13 mouse cellular contexts compared by ENCODE assay signal in genomic region chr6:117218442-117219299, GRCm38 (mm10). TPM values are rescaled to one million over a fixed set of nuclear protein-coding genes. Genes with fewer than 3 reads are reported as not detected.
DNase-seq lines count a peak whose midpoint lies in the region; ATAC-seq lines count a peak whose summit lies in the region.
"Had no signal": no experiment of that assay in that cellular context is flagged by ENCODE, and none has a peak within 500 bp of the region (broad histone marks: within the 10 kb centered on the region; RNA-seq: fewer than 3 reads in every experiment).

No protein-coding gene starts in this region.

- peak; percentile 66 for ATAC-seq in midbrain, embryonic 15.5 days (replicated peaks)
- ATAC-seq in midbrain, embryonic 13.5 days = no peak
- ATAC-seq in forebrain, embryonic 15.5 days (replicated peaks) = peak; percentile 69
- ATAC-seq in monocyte, adult 5-6 weeks (replicated peaks; ENCODE audit: insufficient number of reproducible peaks, low FRiP score, low TSS enrichment, poor library complexity, severe bottlenecking) = no peak

- WGBS in midbrain, embryonic 15.5 days = 85% methylated on average over 9 of the region's 9 CpGs
- WGBS in midbrain, embryonic 13.5 days = 85% methylated on average over 9 of the region's 9 CpGs
- 81% methylated on average over 9 of the region's 9 CpGs for WGBS in forebrain, embryonic 15.5 days

- no peaks in the 10 kb centered on the region for H3K9me3 ChIP-seq in midbrain, embryonic 15.5 days
- H3K9me3 ChIP-seq in midbrain, embryonic 13.5 days = no peaks in the 10 kb centered on the region
- no peaks in the 10 kb centered on the region for H3K9me3 ChIP-seq in forebrain, embryonic 15.5 days
- H3K9me3 ChIP-seq: heart, embryonic 15.5 days; limb, embryonic 13.5 days had no signal

- DNase-seq in cerebellum, adult 9-11 months = peak; percentile 61
- DNase-seq in right cerebral cortex, postnatal 14 days = peak; percentile 18
- DNase-seq in adrenal gland, postnatal 36 days = no peak
- DNase-seq: kidney, adult 2 months; lung, postnatal 36 days; thymus, postnatal 4 days had no signal

- H3K36me3 ChIP-seq in midbrain, embryonic 15.5 days (replicated peaks) = no peaks in the 10 kb centered on the region
- H3K36me3 ChIP-seq in midbrain, embryonic 13.5 days = no peaks in the 10 kb centered on the region
- H3K36me3 ChIP-seq in forebrain, embryonic 15.5 days = no peaks in the 10 kb centered on the region
- H3K36me3 ChIP-seq: G1E; heart, embryonic 15.5 days; limb, embryonic 13.5 days had no signal

- no peak overlapping the region for H3K4me2 ChIP-seq in midbrain, embryonic 15.5 days
- H3K4me2 ChIP-seq in midbrain, embryonic 13.5 days (replicated peaks) = no peak overlapping the region
- H3K4me2 ChIP-seq in forebrain, embryonic 15.5 days (replicated peaks) = no peak overlapping the region
- H3K4me2 ChIP-seq: heart, embryonic 15.5 days; limb, embryonic 13.5 days had no signal

- no peaks in the 10 kb centered on the region for H3K27me3 ChIP-seq in midbrain, embryonic 15.5 days (replicated peaks)
- H3K27me3 ChIP-seq in midbrain, embryonic 13.5 days = no peaks in the 10 kb centered on the region
- H3K27me3 ChIP-seq in forebrain, embryonic 15.5 days = no peaks in the 10 kb centered on the region
- H3K27me3 ChIP-seq: heart, embryonic 15.5 days; limb, embryonic 13.5 days had no signal

- H3K27ac ChIP-seq in midbrain, embryonic 15.5 days = 0 out of 2 replicates have a peak overlapping the region, but pooled peaks have one; percentile 25
- no peak overlapping the region for H3K27ac ChIP-seq in midbrain, embryonic 13.5 days
- H3K27ac ChIP-seq in forebrain, embryonic 15.5 days (replicated peaks) = peak overlapping the region; percentile 37
- H3K27ac ChIP-seq: heart, embryonic 15.5 days; limb, embryonic 13.5 days had no signal

- no peak overlapping the region for H3K9ac ChIP-seq in midbrain, embryonic 15.5 days
- H3K9ac ChIP-seq in midbrain, embryonic 13.5 days (replicated peaks) = no peak overlapping the region
- no peak overlapping the region for H3K9ac ChIP-seq in forebrain, embryonic 15.5 days (replicated peaks)
- H3K9ac ChIP-seq: heart, embryonic 15.5 days; limb, embryonic 13.5 days had no signal

- H3K4me1 ChIP-seq in midbrain, embryonic 15.5 days = no peaks in the 10 kb centered on the region
- H3K4me1 ChIP-seq in midbrain, embryonic 13.5 days (replicated peaks) = no peaks in the 10 kb centered on the region
- H3K4me1 ChIP-seq in forebrain, embryonic 15.5 days = no peaks in the 10 kb centered on the region

- H3K4me3 ChIP-seq in midbrain, embryonic 15.5 days = no peak overlapping the region
- no peak overlapping the region for H3K4me3 ChIP-seq in midbrain, embryonic 13.5 days (replicated peaks)
- no peak overlapping the region for H3K4me3 ChIP-seq in forebrain, embryonic 15.5 days
- H3K4me3 ChIP-seq: heart, embryonic 15.5 days; limb, embryonic 13.5 days had no signal

RNA-seq across cellular contexts. Expression of gene Cxcl12, which starts 50.3 kb away (rescaled TPM):
- 63.8 and 78.5 TPM in 2 replicates for polyA plus RNA-seq in midbrain, embryonic 15.5 days (2015; fragmentation: Nextera tagmentation; extraction: Ambion mirVana)
- polyA plus RNA-seq in midbrain, embryonic 13.5 days (2015; fragmentation: Nextera tagmentation; extraction: Ambion mirVana) = 50.3 and 61.2 TPM in 2 replicates
- 58.6 and 62.7 TPM in 2 replicates for polyA plus RNA-seq in forebrain, embryonic 15.5 days (2015; fragmentation: Nextera tagmentation; extraction: Ambion mirVana)
- 10 to 100 TPM; 44.6 to 48.6 TPM for total RNA-seq in adrenal gland, postnatal 36 days (2021)
- total RNA-seq in monocyte, adult 5-6 weeks (2017) = not detected in 3 replicates
- polyA plus RNA-seq: G1E had no signal

Comparison
In these comparisons a context has a peak if more than half of its experiments do, and no peak if none do; other contexts are left out.
1. ATAC-seq: peak in midbrain, embryonic 15.5 days (single experiment) and forebrain, embryonic 15.5 days (single experiment); none in midbrain, embryonic 13.5 days (single experiment) and monocyte, adult 5-6 weeks (single experiment).
2. DNase-seq: peak in cerebellum, adult 9-11 months (single experiment) and right cerebral cortex, postnatal 14 days (single experiment); none in adrenal gland, postnatal 36 days (0 of 2).